Mouse (Mus musculus) cerebellum, adult 2 months (tissue): ENCODE data around the gene Tgoln1. TPM values are rescaled to one million over a fixed set of nuclear protein-coding genes. Genes with fewer than 3 reads are reported as not detected.

Source experiments
- DNase-seq, 2 experiments: peaks; one replicate each; pipeline ENCODE4 v3.0.0; 2021
- H3K27ac ChIP-seq: fragments of 200-500 bp; 2 replicates; pipeline ENCODE4 v1.5.1; 2012; ENCODE audit warnings: low read length, control low read depth, inconsistent platforms; ENCODE audit not compliant: insufficient read depth
- H3K27me3 ChIP-seq: fragments of 200-500 bp; 2 replicates; pipeline ENCODE4 v1.6.1; 2012; ENCODE audit warnings: inconsistent platforms, mild to moderate bottlenecking, low read length, moderate library complexity; ENCODE audit not compliant: control insufficient read depth, insufficient read depth
- H3K4me1 ChIP-seq: fragments of 200-500 bp; 2 replicates; pipeline ENCODE4 v1.6.1; 2011; ENCODE audit warnings: low read length; ENCODE audit not compliant: control insufficient read depth, insufficient read depth
- H3K4me3 ChIP-seq: fragments of 200-500 bp; replicated peaks from 2 replicates; pipeline ENCODE3; 2011; ENCODE audit warnings: mild to moderate bottlenecking, low read depth, low read length, control low read depth; ENCODE audit not compliant: insufficient read depth
- CTCF ChIP-seq: fragments of 200-500 bp; IDR thresholded peaks from 2 replicates; pipeline ENCODE4 v1.5.1; 2011; ENCODE audit warnings: low read depth, mild to moderate bottlenecking, control low read depth, low read length, moderate library complexity, borderline replicate concordance; ENCODE audit not compliant: insufficient read depth
- POLR2A ChIP-seq: fragments of 200-500 bp; IDR thresholded peaks from 2 replicates; pipeline ENCODE4 v1.6.1; 2011; ENCODE audit warnings: low read length, control low read depth, borderline replicate concordance; ENCODE audit not compliant: insufficient read depth
- WGBS: fragments of 180-500 bp; shearing (Covaris S2); methylation state at CpG from one replicate; pipeline ENCODE4 v1.1.7; 2018; 5-methylcytosine and 5-hydroxymethylcytosine counted together
- polyA plus RNA-seq: library from polyadenylated mRNA; depleted of rRNA; stranded (reverse); fragments of >200 nt; gene quantifications from 2 replicates; pipeline ENCODE4 v1.2.3, GENCODE M21; 2012; rRNA removed

The Tgoln1 gene
- polyA plus RNA-seq, 1 experiment = 96.8 TPM

DNA sequence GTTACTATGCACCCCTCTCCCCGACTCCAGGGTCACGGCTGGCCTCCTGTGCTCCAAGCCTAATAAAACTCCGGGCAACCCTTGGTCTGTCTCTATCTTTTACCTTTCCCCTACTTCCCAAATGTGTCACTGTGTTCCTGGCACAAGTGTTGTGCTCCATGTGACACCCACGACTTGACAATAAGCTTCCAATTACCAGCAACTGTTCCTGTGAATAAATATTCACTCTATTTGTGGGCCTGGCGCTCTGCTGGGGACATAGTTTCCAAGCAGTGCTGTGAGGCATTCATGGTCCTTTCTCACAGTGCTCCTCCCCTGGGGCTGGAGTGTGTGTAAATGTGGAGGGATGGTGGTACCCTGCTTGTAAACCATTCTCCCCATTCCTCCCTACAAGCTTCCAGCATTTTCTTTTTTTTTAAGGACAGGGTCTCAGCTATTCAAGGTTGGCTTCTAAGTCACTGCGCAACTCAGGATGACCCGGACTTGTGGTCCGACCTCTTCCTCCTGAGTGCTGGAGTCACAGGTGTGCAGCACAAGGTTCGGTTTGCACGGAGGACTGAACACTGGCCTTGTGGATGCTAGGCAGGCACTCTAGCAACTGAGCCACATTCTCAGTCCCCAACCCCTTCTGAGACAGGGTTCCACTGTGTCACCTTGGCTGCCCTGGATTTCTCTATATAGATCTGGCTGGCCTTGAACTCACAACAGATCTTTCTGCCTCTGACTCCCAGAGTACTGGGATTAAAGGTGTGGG is 46.0 kb downstream of the Tgoln1 start:
- no peak for DNase-seq
- 80% methylated on average over 10 of the region's 10 CpGs for WGBS
- no peak overlapping the region for H3K27ac ChIP-seq
- no peak overlapping the region for H3K4me3 ChIP-seq
- H3K27me3 ChIP-seq = no peaks in the 10 kb centered on the region
- H3K4me1 ChIP-seq = no peaks in the 10 kb centered on the region
- no peak for TF ChIP-seq CTCF
- no peak for TF ChIP-seq POLR2A

DNA sequence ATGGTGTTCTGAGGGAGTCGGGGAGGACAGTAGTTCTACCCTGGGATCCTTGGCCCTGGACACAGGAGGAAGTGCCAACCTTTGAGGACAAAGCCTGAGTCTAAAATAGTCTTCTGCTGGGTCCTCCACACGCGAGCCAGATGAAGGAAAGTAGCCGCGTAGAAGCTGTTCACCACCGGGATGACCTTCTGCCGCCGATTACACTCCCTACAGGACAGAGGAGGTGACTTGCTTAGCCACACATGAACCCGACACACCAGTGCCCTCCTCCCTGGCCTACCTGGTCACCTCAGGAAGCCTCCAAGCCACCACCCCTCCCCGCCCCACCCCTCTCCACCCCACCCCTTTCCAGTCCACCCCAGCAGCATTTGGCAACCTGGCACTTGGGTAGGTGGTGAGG is 48.1 kb downstream of the Tgoln1 start:
- Histone ChIP-seq H3K27ac (no peak overlapping the region), H3K4me1 (no peaks in the 10 kb centered on the region), H3K27me3 (no peaks in the 10 kb centered on the region), H3K4me3 (no peak overlapping the region)
- WGBS = 79% methylated on average over 10 of the region's 10 CpGs
- no peak for DNase-seq
- TF ChIP-seq CTCF (no peak), POLR2A (no peak)

DNA sequence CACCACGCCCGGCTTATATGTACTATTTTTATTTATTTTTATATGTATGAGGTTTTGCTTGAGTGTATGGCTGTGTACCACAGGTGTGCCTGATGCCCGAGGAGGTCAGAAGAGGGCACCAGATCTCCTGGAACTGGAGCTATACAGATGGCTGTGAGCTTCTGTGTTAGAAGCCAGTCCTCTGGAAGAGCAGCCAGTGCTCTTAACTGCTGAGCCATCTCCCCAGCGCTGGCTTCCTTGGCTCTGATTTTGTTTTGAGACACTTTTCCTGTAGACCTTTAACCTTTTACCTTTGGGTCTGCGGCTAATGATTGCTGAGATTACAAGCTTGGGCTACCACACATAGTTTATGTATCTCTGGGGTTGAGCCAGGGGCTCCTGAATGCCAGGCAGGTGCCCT is 49.3 kb downstream of the Tgoln1 start:
- Histone ChIP-seq H3K27me3 (no peaks in the 10 kb centered on the region), H3K4me3 (no peak overlapping the region), H3K27ac (no peak overlapping the region), H3K4me1 (peaks cover 6% of the 10 kb centered on the region)
- 74% methylated on average over 5 of the region's 5 CpGs for WGBS
- DNase-seq = no peak
- TF ChIP-seq POLR2A = no peak
- no peak for TF ChIP-seq CTCF

DNA sequence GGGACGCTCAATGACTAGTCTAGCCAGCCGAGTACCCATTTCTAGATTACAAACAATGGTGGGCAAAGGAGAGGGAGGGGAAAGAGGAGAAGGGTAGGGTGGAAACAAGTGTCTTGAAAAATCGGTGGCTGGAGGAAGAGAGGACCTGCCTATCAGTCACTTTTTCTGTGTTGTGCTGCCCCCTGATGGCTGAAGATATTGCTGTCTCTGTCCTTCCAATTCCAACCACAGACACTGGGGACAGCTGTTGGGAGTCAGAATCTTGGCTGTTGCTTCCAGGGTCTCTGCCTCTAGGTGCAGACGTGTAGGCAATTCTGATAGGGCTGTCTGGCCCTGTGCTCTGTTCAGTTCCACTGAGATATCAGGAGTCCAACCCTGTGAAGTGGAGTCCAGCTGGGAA is 50.8 kb downstream of the Tgoln1 start:
- H3K4me3 ChIP-seq = no peak overlapping the region
- H3K27me3 ChIP-seq = no peaks in the 10 kb centered on the region
- H3K4me1 ChIP-seq = peaks cover 7% of the 10 kb centered on the region
- no peak overlapping the region for H3K27ac ChIP-seq
- DNase-seq = peak; percentile 76 to 85
- WGBS = 2% methylated on average over 4 of the region's 4 CpGs
- TF ChIP-seq POLR2A = no peak
- peak; percentile 87 for TF ChIP-seq CTCF

DNA sequence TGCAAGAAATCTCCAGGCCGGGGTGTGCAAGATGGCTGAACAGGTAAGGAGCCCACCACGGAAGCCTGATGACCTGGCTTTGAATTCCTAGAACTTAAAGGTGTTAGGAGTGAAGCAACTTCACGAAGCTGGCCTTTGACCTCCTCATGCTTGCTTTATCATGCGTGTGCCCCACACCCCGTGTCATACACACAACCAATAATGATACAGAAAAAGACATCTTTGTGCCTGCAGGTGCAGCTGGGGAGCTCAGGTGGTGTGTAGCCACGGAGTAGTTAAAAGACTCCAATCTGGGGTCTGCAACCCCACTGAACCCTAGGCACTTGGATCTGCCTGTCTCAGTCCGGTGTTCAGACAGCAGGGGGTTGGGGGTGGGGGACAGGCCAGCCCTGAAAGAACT is 51.3 kb downstream of the Tgoln1 start:
- whole genome bisulfite sequencing = 72% methylated on average over 7 of the region's 7 CpGs
- Histone ChIP-seq H3K4me3 (no peak overlapping the region), H3K4me1 (peaks cover 7% of the 10 kb centered on the region), H3K27ac (no peak overlapping the region), H3K27me3 (no peaks in the 10 kb centered on the region)
- DNase-seq = no peak
- TF ChIP-seq POLR2A = no peak
- TF ChIP-seq CTCF = no peak

DNA sequence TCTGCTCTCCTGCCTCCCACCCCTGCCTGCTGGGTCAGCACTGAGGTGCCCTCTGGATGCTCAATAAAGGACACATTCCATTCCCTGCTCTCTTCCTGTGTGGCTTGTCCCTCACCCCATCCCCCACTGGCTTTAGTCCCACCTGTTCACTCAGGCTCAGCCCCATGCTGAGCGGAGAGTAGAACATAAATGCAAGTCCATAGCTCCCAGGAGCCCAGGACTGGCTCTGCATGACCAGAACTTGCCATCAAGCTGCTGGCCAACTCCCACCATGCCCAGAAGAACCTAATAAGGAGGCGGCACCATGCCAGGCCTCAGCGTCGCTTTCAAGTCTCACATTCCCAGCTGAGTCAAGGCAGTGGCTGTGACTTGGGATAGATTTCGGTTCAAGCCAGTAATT is 53.9 kb downstream of the Tgoln1 start:
- no peak overlapping the region for H3K4me3 ChIP-seq
- DNase-seq = no peak
- no peak for TF ChIP-seq CTCF
- TF ChIP-seq POLR2A = no peak
- H3K27ac ChIP-seq = no peak overlapping the region
- H3K4me1 ChIP-seq = peaks cover 7% of the 10 kb centered on the region
- no peaks in the 10 kb centered on the region for H3K27me3 ChIP-seq
- WGBS = 29% methylated on average over 5 of the region's 5 CpGs

DNA sequence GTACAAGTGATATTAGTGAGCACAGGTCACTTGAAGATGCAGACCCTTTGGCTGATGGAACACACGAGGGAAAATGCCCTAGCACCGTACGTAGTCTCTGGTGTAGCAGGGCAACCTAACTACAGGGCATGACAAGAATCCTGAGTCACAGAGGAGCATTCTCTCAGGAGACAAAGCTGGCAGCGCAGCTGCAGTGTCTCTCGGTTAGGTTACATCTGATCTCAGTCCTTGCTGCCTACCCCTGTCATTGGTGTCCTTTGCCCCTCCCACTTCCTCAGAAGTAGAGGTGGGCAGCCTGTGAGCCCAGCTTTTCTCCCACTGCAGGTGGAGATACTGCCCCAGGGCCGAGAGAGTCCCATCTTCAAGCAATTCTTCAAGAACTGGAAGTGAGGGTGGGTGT is 54.3 kb downstream of the Tgoln1 start:
- Histone ChIP-seq H3K4me1 (peaks cover 7% of the 10 kb centered on the region), H3K27ac (no peak overlapping the region), H3K4me3 (no peak overlapping the region), H3K27me3 (no peaks in the 10 kb centered on the region)
- 64% methylated on average over 6 of the region's 6 CpGs for WGBS
- no peak for TF ChIP-seq CTCF
- TF ChIP-seq POLR2A = no peak
- DNase-seq = no peak

DNA sequence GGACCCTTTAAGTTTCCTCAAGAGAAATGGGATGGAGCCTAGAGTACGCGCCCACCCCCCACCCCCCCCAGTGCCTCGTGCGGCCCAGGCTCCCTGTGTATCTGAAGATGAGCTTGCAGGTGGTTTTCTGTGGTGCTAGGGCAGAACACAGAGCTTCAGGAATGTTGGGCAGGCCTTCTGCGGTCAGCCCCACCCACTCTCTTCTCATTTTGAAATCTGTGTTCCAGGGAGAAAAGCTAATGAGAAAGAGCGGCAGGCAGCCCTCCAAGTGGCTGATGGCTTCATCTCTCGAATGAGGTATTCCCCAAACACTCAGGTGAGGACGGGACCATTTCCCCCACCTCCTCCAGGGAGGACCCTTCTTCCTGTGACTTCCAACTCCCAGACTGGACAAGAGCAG is 56.0 kb downstream of the Tgoln1 start:
- WGBS = 74% methylated on average over 8 of the region's 8 CpGs
- Histone ChIP-seq H3K4me3 (no peak overlapping the region), H3K27me3 (no peaks in the 10 kb centered on the region), H3K27ac (no peak overlapping the region), H3K4me1 (peaks cover 7% of the 10 kb centered on the region)
- no peak for DNase-seq
- no peak for TF ChIP-seq POLR2A
- TF ChIP-seq CTCF = no peak

Other genes starting within 250 kb of the Tgoln1 start
- gene Vamp5, start 236.5 kb downstream of the Tgoln1 start, polyA plus RNA-seq = 10.6 and 11.9 TPM in 2 replicates
- 57.0 and 62.2 TPM in 2 replicates for gene Vamp8, start 226.3 kb downstream of the Tgoln1 start, polyA plus RNA-seq
- 22.9 and 23.5 TPM in 2 replicates for gene Ggcx, start 202.7 kb downstream of the Tgoln1 start, polyA plus RNA-seq
- 187 and 200 TPM in 2 replicates for gene Mat2a, start 177.4 kb downstream of the Tgoln1 start, polyA plus RNA-seq
- gene Sh2d6, start 95.3 kb downstream of the Tgoln1 start, polyA plus RNA-seq = 0.78 and 0.79 TPM in 2 replicates
- gene Capg, start 72.6 kb downstream of the Tgoln1 start, polyA plus RNA-seq = 3.6 and 4.8 TPM in 2 replicates
- gene Elmod3, start 18.6 kb downstream of the Tgoln1 start, polyA plus RNA-seq = 32.5 and 32.7 TPM in 2 replicates
- 13.7 and 15.6 TPM in 2 replicates for gene Retsat, start 18.5 kb downstream of the Tgoln1 start, polyA plus RNA-seq
- 5.5 and 6.2 TPM in 2 replicates for gene Tcf7l1, start 172.3 kb upstream of the Tgoln1 start, polyA plus RNA-seq